Mouse (Mus musculus) megakaryocyte, embryonic 14.5 days (primary cell): ENCODE measurements around the gene Hsp90ab1.

Experiments used
- FLI1 ChIP-seq: IDR thresholded peaks from 2 replicates; pipeline ENCODE4 v1.6.1; 2012; ENCODE audit warnings: low read length, inconsistent platforms, mixed read lengths
- GATA1 ChIP-seq: IDR thresholded peaks from 3 replicates; pipeline ENCODE4 v1.6.1; 2012; ENCODE audit warnings: mixed read lengths, low read length, inconsistent platforms, borderline replicate concordance

DNA sequence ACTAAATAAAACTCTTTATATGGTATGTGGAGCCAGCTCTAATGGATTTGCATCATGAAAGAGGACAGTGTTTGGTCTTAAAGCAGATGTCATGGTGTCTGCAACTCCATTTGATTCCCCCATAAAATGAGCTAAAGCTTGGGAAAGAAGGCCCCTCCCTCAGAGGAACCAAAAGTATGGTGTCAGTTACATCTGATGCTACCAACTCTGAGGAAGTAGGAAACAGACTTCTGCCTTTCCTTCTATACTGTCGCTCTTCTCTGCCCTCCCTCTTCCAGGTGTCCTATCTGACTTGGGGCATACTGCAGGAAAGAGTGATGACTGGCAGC is 7.1 kb downstream of the Hsp90ab1 start:
- no peak for TF ChIP-seq GATA1
- no peak for TF ChIP-seq FLI1
